Mouse (Mus musculus) myocyte (in vitro differentiated cells): ENCODE results near the gene Celf2. TPM values are rescaled to one million over a fixed set of nuclear protein-coding genes. Genes with fewer than 3 reads are reported as not detected.

Experiments
- H3K27me3 ChIP-seq: one replicate; pipeline ENCODE4 v1.6.1; 2011; ENCODE audit not compliant: control insufficient read depth, insufficient read depth, insufficient read length
- H3K36me3 ChIP-seq: one replicate; pipeline ENCODE4 v1.6.1; 2011; ENCODE audit not compliant: control insufficient read depth, insufficient read depth
- H3K4me2 ChIP-seq: one replicate; pipeline ENCODE4 v1.6.1; 2011; ENCODE audit warnings: low read depth, control low read depth
- H3K4me3 ChIP-seq: one replicate; pipeline ENCODE4 v1.5.1; 2011; ENCODE audit warnings: mild to moderate bottlenecking, control low read depth, moderate library complexity
- H3K79me2 ChIP-seq: one replicate; pipeline ENCODE4 v1.6.1; 2011; ENCODE audit not compliant: control insufficient read depth, insufficient read depth
- H3ac ChIP-seq: one replicate; pipeline ENCODE4 v1.6.1; 2011; ENCODE audit not compliant: control insufficient read depth, insufficient read length
- CEBPB ChIP-seq: IDR thresholded peaks from 2 replicates; pipeline ENCODE4 v1.6.1; 2011; ENCODE audit warnings: mild to moderate bottlenecking, moderate library complexity; ENCODE audit not compliant: poor library complexity, insufficient read depth, severe bottlenecking
- E2F4 ChIP-seq: IDR thresholded peaks from one replicate; pipeline ENCODE4 v1.6.1; 2011; ENCODE audit warnings: mild to moderate bottlenecking, control low read depth, moderate library complexity; ENCODE audit not compliant: insufficient read depth
- MAX ChIP-seq: IDR thresholded peaks from one replicate; pipeline ENCODE4 v1.6.1; 2011; ENCODE audit warnings: low read depth, mild to moderate bottlenecking, control low read depth
- MYOD1 ChIP-seq, 3 experiments: IDR thresholded peaks; one replicate each; pipeline ENCODE4 v1.6.1; 2011; ENCODE audit warnings: control low read depth in 2 of 3, low read depth in 2 of 3, mild to moderate bottlenecking in 2 of 3, moderate library complexity in 1 of 3; ENCODE audit not compliant: insufficient read length in 2 of 3, control insufficient read depth in 1 of 3
- MYOG ChIP-seq, 3 experiments: IDR thresholded peaks; one replicate each; pipeline ENCODE4 v1.6.1; 2011; ENCODE audit warnings: control low read depth in 2 of 3, low read depth in 2 of 3, mild to moderate bottlenecking in 2 of 3; ENCODE audit not compliant: insufficient read length in 2 of 3, control insufficient read depth in 1 of 3, insufficient read depth in 1 of 3
- POLR2A ChIP-seq: IDR thresholded peaks from one replicate; pipeline ENCODE4 v1.6.1; 2011; ENCODE audit warnings: low read depth, mild to moderate bottlenecking, control low read depth, moderate library complexity; ENCODE audit not compliant: insufficient read length
- POLR2AphosphoS2 ChIP-seq: IDR thresholded peaks from one replicate; pipeline ENCODE4 v1.6.1; 2011; ENCODE audit warnings: low read depth, control low read depth; ENCODE audit not compliant: insufficient read length
- REST ChIP-seq: IDR thresholded peaks from one replicate; pipeline ENCODE4 v1.6.1; 2011; ENCODE audit warnings: mild to moderate bottlenecking, control low read depth, moderate library complexity; ENCODE audit not compliant: insufficient read depth, insufficient read length
- SRF ChIP-seq: IDR thresholded peaks from one replicate; pipeline ENCODE4 v1.6.1; 2011; ENCODE audit warnings: low read depth; ENCODE audit not compliant: control insufficient read depth, insufficient read length
- TCF12 ChIP-seq: IDR thresholded peaks from one replicate; pipeline ENCODE4 v1.6.1; 2011; ENCODE audit warnings: mild to moderate bottlenecking, control low read depth; ENCODE audit not compliant: poor library complexity, insufficient read depth, severe bottlenecking
- TCF3 ChIP-seq: IDR thresholded peaks from one replicate; pipeline ENCODE4 v1.6.1; 2011; ENCODE audit warnings: low read depth, control low read depth; ENCODE audit not compliant: insufficient read length
- USF1 ChIP-seq: IDR thresholded peaks from one replicate; pipeline ENCODE4 v1.6.1; 2011; ENCODE audit warnings: low read depth, mild to moderate bottlenecking, control low read depth, moderate library complexity
- polyA plus RNA-seq: library from polyadenylated mRNA; unstranded; fragments of >200 nt; fragmentation: generic; extraction: Trizol; gene quantifications from one replicate; pipeline ENCODE4 v1.2.1, GENCODE M21; 2012; ENCODE audit warnings: missing spikeins

Celf2 gene
- polyA plus RNA-seq, 1 experiment, result 30.1 TPM

- Histone ChIP-seq H3K79me2 (no peaks in the 10 kb centered on the region), H3K4me3 (no peak overlapping the region), H3K4me2 (no peak overlapping the region), H3ac (no peak overlapping the region), H3K27me3 (no peaks in the 10 kb centered on the region), H3K36me3 (no peaks in the 10 kb centered on the region)
- TF ChIP-seq TCF12 (no peak), MYOG (IDR thresholded peaks at IDR 0.05; ENCODE audit: control insufficient read depth in 1 of 3, insufficient read depth in 1 of 3, insufficient read length in 2 of 3, low read depth in 2 of 3) (no peak), E2F4 (no peak), POLR2AphosphoS2 (no peak), CEBPB (no peak), POLR2A (no peak), MAX (no peak), USF1 (no peak), MYOD1 (IDR thresholded peaks at IDR 0.05; ENCODE audit: control insufficient read depth in 1 of 3, insufficient read length in 2 of 3, low read depth in 2 of 3) (no peak), TCF3 (no peak), SRF (no peak), REST (no peak)
These were observed 116.9 kb downstream of the Celf2 start for GRCm38 (mm10) chr2:7392500-7392899.

- TF ChIP-seq TCF3 (no peak), REST (no peak), POLR2AphosphoS2 (no peak), E2F4 (no peak)
- Histone ChIP-seq H3K36me3 (no peaks in the 10 kb centered on the region), H3K27me3 (no peaks in the 10 kb centered on the region), H3K4me2 (peak overlapping the region; percentile 16), H3ac (no peak overlapping the region), H3K79me2 (no peaks in the 10 kb centered on the region), H3K4me3 (no peak overlapping the region)
These were observed 120.1 kb downstream of the Celf2 start for GRCm38 (mm10) chr2:7389264-7389663.

- no peak for TF ChIP-seq MYOG (IDR thresholded peaks at IDR 0.05; ENCODE audit: control insufficient read depth in 1 of 3, insufficient read depth in 1 of 3, insufficient read length in 2 of 3, low read depth in 2 of 3)
- no peak overlapping the region for H3K4me2 ChIP-seq
- no peaks in the 10 kb centered on the region for H3K36me3 ChIP-seq
- no peak overlapping the region for H3ac ChIP-seq
- H3K27me3 ChIP-seq, result no peaks in the 10 kb centered on the region
- no peaks in the 10 kb centered on the region for H3K79me2 ChIP-seq
- H3K4me3 ChIP-seq, result no peak overlapping the region
These were observed 130.6 kb downstream of the Celf2 start for GRCm38 (mm10) chr2:7378736-7379135.

GRCm38 (mm10) chr2:7377878-7378277 lies 131.5 kb downstream of the Celf2 start:
- Histone ChIP-seq H3K27me3 (no peaks in the 10 kb centered on the region), H3K79me2 (no peaks in the 10 kb centered on the region), H3ac (no peak overlapping the region), H3K4me3 (no peak overlapping the region), H3K36me3 (no peaks in the 10 kb centered on the region), H3K4me2 (no peak overlapping the region)
- no peak for TF ChIP-seq E2F4
- TF ChIP-seq TCF3, result no peak
- no peak for TF ChIP-seq MAX
- no peak for TF ChIP-seq MYOD1 (IDR thresholded peaks at IDR 0.05; ENCODE audit: control insufficient read depth in 1 of 3, insufficient read length in 2 of 3, low read depth in 2 of 3)
- TF ChIP-seq POLR2A, result no peak
- TF ChIP-seq REST, result no peak
- TF ChIP-seq SRF, result no peak
- TF ChIP-seq TCF12, result no peak
- no peak for TF ChIP-seq CEBPB
- no peak for TF ChIP-seq USF1
- no peak for TF ChIP-seq MYOG (IDR thresholded peaks at IDR 0.05; ENCODE audit: control insufficient read depth in 1 of 3, insufficient read depth in 1 of 3, insufficient read length in 2 of 3, low read depth in 2 of 3)
- TF ChIP-seq POLR2AphosphoS2, result no peak

- Histone ChIP-seq H3K79me2 (no peaks in the 10 kb centered on the region), H3ac (no peak overlapping the region), H3K4me2 (no peak overlapping the region), H3K4me3 (no peak overlapping the region), H3K27me3 (no peaks in the 10 kb centered on the region), H3K36me3 (no peaks in the 10 kb centered on the region)
- TF ChIP-seq MYOG (IDR thresholded peaks at IDR 0.05; ENCODE audit: control insufficient read depth in 1 of 3, insufficient read depth in 1 of 3, insufficient read length in 2 of 3, low read depth in 2 of 3), result no peak
These were observed 141.6 kb downstream of the Celf2 start for GRCm38 (mm10) chr2:7367738-7368137.

GRCm38 (mm10) chr2:7359557-7359956 lies 149.8 kb downstream of the Celf2 start:
- Histone ChIP-seq H3K4me2 (no peak overlapping the region), H3K4me3 (no peak overlapping the region), H3K79me2 (no peaks in the 10 kb centered on the region), H3K36me3 (no peaks in the 10 kb centered on the region), H3ac (no peak overlapping the region), H3K27me3 (no peaks in the 10 kb centered on the region)
- no peak for TF ChIP-seq USF1
- TF ChIP-seq MAX, result no peak
